Mouse (Mus musculus) heart, embryonic 11.5 days (tissue): Measurements from ENCODE around the gene Hvcn1. TPM values are rescaled to one million over a fixed set of nuclear protein-coding genes. Genes with fewer than 3 reads are reported as not detected.

ENCODE experiments used
- ATAC-seq: fragments of 200-750 bp; cut with Nextera tagmentation; replicated peaks from 2 replicates; pipeline ENCODE4 v1.8.0; 2017; ENCODE audit warnings: moderate library complexity; ENCODE audit not compliant: insufficient number of reproducible peaks, low FRiP score, low TSS enrichment
- H3K27ac ChIP-seq: fragments of 300-500 bp; sonication (generic); 2 replicates; pipeline ENCODE4 v1.5.1; 2014; ENCODE audit warnings: mild to moderate bottlenecking, low read depth, low read length
- H3K27me3 ChIP-seq: fragments of 300-500 bp; sonication (generic); 2 replicates; pipeline ENCODE4 v1.6.1; 2014; ENCODE audit warnings: mild to moderate bottlenecking, low read length, mixed read lengths; ENCODE audit not compliant: control insufficient read depth, insufficient read depth
- H3K36me3 ChIP-seq: fragments of 300-500 bp; sonication (generic); 2 replicates; pipeline ENCODE4 v1.6.1; 2014; ENCODE audit warnings: mild to moderate bottlenecking, low read length, moderate library complexity, mixed read lengths; ENCODE audit not compliant: control insufficient read depth, insufficient read depth
- H3K4me1 ChIP-seq: fragments of 300-500 bp; sonication (generic); 2 replicates; pipeline ENCODE4 v1.6.1; 2014; ENCODE audit warnings: low read length; ENCODE audit not compliant: control insufficient read depth, insufficient read depth
- H3K4me2 ChIP-seq: fragments of 300-500 bp; sonication (generic); 2 replicates; pipeline ENCODE4 v1.6.1; 2014; ENCODE audit warnings: mild to moderate bottlenecking, moderate library complexity
- H3K4me3 ChIP-seq: fragments of 300-500 bp; sonication (generic); 2 replicates; pipeline ENCODE4 v1.5.1; 2014; ENCODE audit warnings: low read depth, low read length
- H3K9ac ChIP-seq: fragments of 300-500 bp; sonication (generic); 2 replicates; pipeline ENCODE4 v1.6.1; 2014; ENCODE audit warnings: mild to moderate bottlenecking, low read depth, low read length, moderate library complexity
- H3K9me3 ChIP-seq: fragments of 300-500 bp; sonication (generic); replicated peaks from 2 replicates; pipeline ENCODE4 v1.6.1; 2016; ENCODE audit warnings: low read length; ENCODE audit not compliant: control insufficient read depth
- WGBS: fragments of 180-500 bp; shearing (Covaris S2); extraction: QIAGEN DNeasy Blood & Tissue Kit; methylation state at CpG from one replicate; pipeline ENCODE4 v1.1.7; 2014; ENCODE audit not compliant: insufficient replicate concordance; 5-methylcytosine and 5-hydroxymethylcytosine counted together
- polyA plus RNA-seq: library from polyadenylated mRNA; unstranded; fragments of >200 nt; fragmentation: Nextera tagmentation; extraction: Ambion mirVana; gene quantifications from 2 replicates; pipeline ENCODE4 v1.2.1, GENCODE M21; 2014

The Hvcn1 gene
- polyA plus RNA-seq, 1 experiment from 2014 or later = 2.7 TPM

DNA sequence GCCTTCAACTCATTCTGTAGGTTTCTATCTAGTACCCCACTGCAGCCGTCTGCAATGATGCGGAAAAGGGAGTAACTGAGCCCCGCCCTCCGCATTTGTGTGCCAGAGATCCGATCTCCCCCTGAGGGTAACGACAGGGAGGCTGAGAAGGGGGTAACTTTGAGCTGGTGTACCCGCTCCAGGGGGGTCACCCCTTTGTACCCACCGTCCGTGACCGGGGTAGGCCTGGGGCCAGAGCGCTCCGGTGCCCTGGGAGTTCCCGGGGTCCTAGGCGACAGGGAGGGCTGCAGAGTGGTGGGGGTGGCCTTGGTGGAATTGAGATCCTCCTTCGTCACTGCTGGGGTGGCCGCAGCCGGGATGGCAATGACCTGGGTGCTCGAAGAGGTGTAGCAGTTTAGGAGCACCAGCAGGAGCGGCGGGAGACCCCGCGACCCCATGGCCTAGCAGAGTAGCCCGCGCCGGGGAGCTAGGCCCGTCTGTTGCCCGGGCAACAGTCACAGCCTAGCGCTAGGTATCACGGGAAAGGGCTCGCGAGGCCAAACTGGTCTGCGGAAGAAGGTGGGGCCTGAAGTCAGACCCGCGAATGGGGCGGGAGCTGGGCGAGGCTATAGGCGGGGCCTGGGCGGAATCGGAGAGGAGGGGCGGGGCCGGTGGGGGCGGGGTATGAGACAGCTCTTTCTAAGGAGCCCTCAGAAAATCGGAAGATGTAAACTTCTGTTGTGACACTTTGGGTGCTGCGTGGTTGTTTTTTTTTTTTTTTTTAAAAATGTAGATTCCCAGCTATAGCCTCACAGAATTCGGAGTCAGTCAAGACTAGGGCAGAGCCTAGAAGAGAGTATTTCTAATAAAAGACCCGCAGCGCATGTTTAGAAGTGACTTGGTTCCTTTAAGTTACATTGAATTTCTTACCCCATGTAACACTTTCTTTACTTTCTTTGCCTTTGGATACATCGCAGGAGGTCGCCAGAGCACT, 57.6 kb downstream of the Hvcn1 start, which contains the start of gene Tctn1:
Tctn1 (minus strand) TSS at position 528 of the 973 bp plus-strand sequence.
- no peak within 1 kb of the TSS for H3K27ac ChIP-seq
- WGBS = 2% methylated on average over 49 of the region's 49 CpGs
- peak; percentile 96 for ATAC-seq
- peak within 1 kb of the TSS; percentile 79 for H3K9ac ChIP-seq
- H3K9me3 ChIP-seq = no peaks in the 10 kb centered on the region
- peak within 1 kb of the TSS; percentile 72 for H3K4me3 ChIP-seq
- H3K4me1 ChIP-seq = peaks cover 5% of the 10 kb centered on the region; the same call in 1 of the 2 replicates
- H3K36me3 ChIP-seq = peaks cover 5% of the 10 kb centered on the region; the same call in 1 of the 2 replicates
- peak within 1 kb of the TSS; percentile 79 for H3K4me2 ChIP-seq
- H3K27me3 ChIP-seq = no peaks in the 10 kb centered on the region

DNA sequence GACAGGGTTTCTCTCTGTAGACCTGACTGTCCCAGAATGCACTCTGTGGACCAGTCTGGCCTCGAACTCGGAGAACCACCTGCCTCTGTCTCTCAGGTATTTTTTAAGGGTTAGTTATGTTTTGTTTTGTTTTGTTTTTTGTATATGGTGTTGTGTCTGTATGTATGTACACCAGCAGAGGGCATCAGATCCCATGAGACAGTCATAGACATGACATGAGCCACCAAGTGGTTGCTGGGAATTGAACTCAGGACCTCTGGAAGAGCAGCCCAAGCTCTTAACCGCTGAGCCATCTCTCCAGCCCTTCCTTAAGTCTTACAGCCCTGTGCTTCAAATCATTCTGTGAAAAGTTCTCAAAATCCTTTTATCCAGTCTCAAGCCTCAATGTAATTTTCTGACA, 58.6 kb downstream of the Hvcn1 start:
- ATAC-seq = no peak
- Histone ChIP-seq H3K4me3 (no peak overlapping the region), H3K9me3 (no peaks in the 10 kb centered on the region), H3K4me1 (peaks cover 5% of the 10 kb centered on the region; the same call in 1 of the 2 replicates), H3K4me2 (no peak overlapping the region; the same call in 1 of the 2 replicates), H3K27me3 (no peaks in the 10 kb centered on the region), H3K36me3 (peaks cover 5% of the 10 kb centered on the region; the same call in 1 of the 2 replicates), H3K27ac (no peak overlapping the region), H3K9ac (no peak overlapping the region)
- WGBS = 65% methylated on average over 3 of the region's 3 CpGs

DNA sequence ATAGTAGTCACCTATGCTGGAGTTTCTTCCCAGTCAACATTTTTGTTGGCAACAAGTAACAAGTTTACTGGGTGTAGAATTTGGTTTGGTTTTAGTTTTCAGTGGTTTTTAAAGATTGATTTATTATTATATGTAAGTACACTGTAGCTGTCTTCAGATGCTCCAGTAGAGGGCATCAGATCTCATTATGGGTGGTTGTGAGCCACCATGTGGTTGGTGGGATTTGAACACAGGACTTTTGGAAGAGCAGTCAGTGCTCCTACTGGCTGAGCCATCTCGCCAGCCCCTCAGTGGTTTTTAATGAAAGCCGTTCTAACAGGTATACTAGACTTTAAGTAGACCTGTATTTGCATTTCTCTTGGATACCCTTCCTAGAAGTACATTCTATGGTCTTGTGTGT, 59.3 kb downstream of the Hvcn1 start:
- no peak overlapping the region for H3K9ac ChIP-seq
- H3K27ac ChIP-seq = no peak overlapping the region
- no peaks in the 10 kb centered on the region for H3K27me3 ChIP-seq
- 85% methylated on average over 2 of the region's 2 CpGs for WGBS
- no peak overlapping the region for H3K4me3 ChIP-seq
- H3K9me3 ChIP-seq = no peaks in the 10 kb centered on the region
- H3K4me2 ChIP-seq = no peak overlapping the region
- peaks cover 3% of the 10 kb centered on the region; the same call in 1 of the 2 replicates for H3K36me3 ChIP-seq
- peaks cover 5% of the 10 kb centered on the region; the same call in 1 of the 2 replicates for H3K4me1 ChIP-seq
- no peak for ATAC-seq

DNA sequence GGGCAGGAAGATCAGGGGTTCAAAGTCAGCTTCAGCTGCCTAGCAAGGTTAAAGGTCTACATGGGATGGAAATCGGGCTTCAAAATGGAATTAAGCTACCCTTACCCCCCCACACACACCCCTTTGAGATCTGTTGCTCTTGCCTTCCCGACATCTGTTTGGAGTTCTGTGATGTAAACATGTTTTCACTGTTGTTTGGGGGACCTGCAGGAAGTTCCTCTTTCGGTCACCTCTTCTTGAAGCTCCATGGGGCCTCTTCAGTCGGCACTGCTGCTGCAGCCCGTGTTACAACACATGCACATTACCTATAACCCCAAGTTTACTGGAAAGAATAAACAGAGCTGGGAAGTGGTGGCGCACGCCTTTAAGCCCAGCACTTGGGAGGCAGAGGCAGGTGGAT, 60.5 kb downstream of the Hvcn1 start:
- no peaks in the 10 kb centered on the region for H3K9me3 ChIP-seq
- H3K27ac ChIP-seq = no peak overlapping the region
- H3K4me3 ChIP-seq = no peak overlapping the region
- no peak overlapping the region for H3K4me2 ChIP-seq
- H3K27me3 ChIP-seq = no peaks in the 10 kb centered on the region
- peaks cover 5% of the 10 kb centered on the region; the same call in 1 of the 2 replicates for H3K4me1 ChIP-seq
- no peaks in the 10 kb centered on the region for H3K36me3 ChIP-seq
- 74% methylated on average over 7 of the region's 7 CpGs for WGBS
- no peak overlapping the region for H3K9ac ChIP-seq
- ATAC-seq = no peak

DNA sequence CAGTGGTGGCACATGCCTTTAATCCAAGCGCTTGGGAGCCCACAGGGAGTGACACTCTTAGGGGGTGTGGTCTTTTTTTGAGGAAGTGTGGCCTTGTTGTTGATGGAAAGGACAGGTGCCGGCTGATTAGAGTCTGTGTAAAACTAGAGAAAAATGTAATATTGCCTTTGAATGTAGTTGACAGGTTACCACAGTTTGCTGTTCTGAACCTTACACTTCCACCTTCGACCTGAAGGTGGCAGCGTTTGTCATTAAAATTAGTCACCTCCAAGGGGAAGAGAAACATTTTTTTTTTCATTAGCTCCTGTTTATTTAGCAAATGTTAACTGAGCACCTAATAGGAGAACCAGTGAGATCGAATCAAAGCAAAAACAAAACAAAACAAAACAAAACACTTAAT, 61.3 kb downstream of the Hvcn1 start:
- Histone ChIP-seq H3K4me2 (no peak overlapping the region), H3K27me3 (no peaks in the 10 kb centered on the region), H3K36me3 (no peaks in the 10 kb centered on the region), H3K9me3 (no peaks in the 10 kb centered on the region), H3K27ac (no peak overlapping the region), H3K9ac (no peak overlapping the region), H3K4me1 (peaks cover 5% of the 10 kb centered on the region; the same call in 1 of the 2 replicates), H3K4me3 (no peak overlapping the region)
- no peak for ATAC-seq
- WGBS = 27% methylated on average over 5 of the region's 5 CpGs

DNA sequence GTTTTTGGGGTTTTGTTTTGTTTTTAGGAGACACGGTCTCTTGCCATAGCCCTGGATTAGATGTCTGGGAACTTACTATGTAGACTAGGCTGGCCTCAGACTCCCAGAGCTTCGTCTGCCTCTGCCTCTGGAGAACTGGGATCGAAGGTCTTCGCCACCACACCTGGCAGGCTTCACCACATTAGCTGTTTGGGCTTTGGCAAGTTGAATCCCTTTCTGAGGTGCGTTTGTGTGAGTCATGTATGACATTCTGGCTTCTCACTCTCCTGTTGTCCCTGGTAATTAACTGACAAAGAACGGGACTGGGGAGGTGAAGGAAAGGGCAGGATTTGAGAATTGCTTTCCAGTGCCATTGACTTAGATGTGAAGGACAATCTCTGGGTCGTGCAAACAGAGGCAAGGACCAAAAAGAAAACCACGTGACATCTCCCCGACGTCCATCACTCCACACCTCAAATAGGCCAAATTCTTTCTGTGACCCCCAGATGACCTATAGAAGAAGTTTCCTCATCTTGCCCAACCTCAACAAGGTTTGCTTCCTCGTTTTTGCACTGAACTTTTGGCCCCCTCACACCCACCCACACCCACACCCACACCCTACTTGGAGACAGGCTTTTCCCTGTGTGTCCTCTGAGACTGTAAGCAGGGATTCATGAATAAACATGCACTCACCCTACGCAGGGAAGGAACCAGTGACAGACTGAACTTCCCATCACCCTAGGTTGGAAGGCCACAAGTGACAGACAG, 62.4 kb downstream of the Hvcn1 start:
- WGBS = 50% methylated on average over 12 of the region's 12 CpGs
- no peak for ATAC-seq
- no peaks in the 10 kb centered on the region for H3K9me3 ChIP-seq

DNA sequence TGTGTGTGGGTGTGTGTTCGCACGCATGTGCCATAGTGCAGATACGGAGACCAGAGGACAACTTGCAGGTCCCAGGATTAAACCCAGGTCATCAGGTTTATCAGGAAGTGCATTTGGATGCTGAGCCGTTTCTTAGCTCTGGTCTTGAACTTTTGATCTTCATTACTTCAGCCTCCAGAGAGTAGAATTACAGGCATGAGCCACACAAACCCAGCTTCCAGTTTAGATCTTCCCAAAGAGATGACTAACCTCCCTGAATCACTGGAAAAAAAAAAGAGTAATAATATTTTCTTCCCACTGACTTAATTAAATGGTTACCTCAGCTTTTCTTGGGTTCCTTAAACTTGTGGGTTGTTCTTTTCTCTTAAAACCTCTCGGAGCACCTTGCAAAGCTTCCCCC, 66.2 kb downstream of the Hvcn1 start:
- Histone ChIP-seq H3K27ac (no peak overlapping the region), H3K9me3 (no peaks in the 10 kb centered on the region), H3K9ac (no peak overlapping the region), H3K27me3 (no peaks in the 10 kb centered on the region), H3K4me3 (no peak overlapping the region), H3K4me2 (no peak overlapping the region), H3K4me1 (no peaks in the 10 kb centered on the region), H3K36me3 (no peaks in the 10 kb centered on the region)
- WGBS = 79% methylated on average over 5 of the region's 5 CpGs
- no peak for ATAC-seq

More for the DNA sequence above, 62.4 kb downstream of the Hvcn1 start:
- H3K27me3 ChIP-seq = no peaks in the 10 kb centered on the region
- no peaks in the 10 kb centered on the region for H3K4me1 ChIP-seq
- no peaks in the 10 kb centered on the region for H3K36me3 ChIP-seq
- H3K27ac ChIP-seq = no peak overlapping the region
- no peak overlapping the region for H3K4me2 ChIP-seq
- no peak overlapping the region for H3K4me3 ChIP-seq
- no peak overlapping the region for H3K9ac ChIP-seq

DNA sequence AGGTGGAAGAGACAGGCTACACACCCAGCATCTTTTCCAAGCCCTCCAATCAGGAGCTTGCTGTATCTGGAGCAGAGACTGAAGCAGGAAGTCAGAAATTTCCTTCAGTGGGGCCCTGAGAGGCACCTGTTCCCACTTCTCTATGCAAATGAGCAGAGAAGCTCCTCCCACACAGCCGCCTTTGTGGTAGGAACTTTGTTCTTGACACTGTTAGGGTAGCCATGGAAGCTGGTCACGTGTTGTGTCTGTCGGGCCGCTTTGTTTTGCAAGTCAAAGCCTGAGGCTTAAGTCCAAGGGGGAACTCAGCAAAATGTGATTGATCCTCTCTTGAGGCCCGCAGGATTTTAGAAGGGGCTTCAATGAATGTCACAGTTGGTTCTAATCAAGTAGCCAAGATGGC, 68.2 kb downstream of the Hvcn1 start:
- no peak overlapping the region for H3K4me2 ChIP-seq
- H3K9me3 ChIP-seq = no peaks in the 10 kb centered on the region
- H3K27me3 ChIP-seq = no peaks in the 10 kb centered on the region
- no peak overlapping the region for H3K27ac ChIP-seq
- no peak overlapping the region for H3K9ac ChIP-seq
- 35% methylated on average over 5 of the region's 5 CpGs for WGBS
- no peaks in the 10 kb centered on the region for H3K36me3 ChIP-seq
- H3K4me1 ChIP-seq = peaks cover 2% of the 10 kb centered on the region; the same call in 1 of the 2 replicates
- ATAC-seq = no peak
- H3K4me3 ChIP-seq = no peak overlapping the region
